Mouse (Mus musculus) right cerebral cortex, postnatal 4 days (tissue): ENCODE measurements around the gene Kptn.

Source experiments
- DNase-seq: peaks from one replicate; pipeline ENCODE4 v3.0.0-alpha.2; 2022

The Kptn gene

DNA sequence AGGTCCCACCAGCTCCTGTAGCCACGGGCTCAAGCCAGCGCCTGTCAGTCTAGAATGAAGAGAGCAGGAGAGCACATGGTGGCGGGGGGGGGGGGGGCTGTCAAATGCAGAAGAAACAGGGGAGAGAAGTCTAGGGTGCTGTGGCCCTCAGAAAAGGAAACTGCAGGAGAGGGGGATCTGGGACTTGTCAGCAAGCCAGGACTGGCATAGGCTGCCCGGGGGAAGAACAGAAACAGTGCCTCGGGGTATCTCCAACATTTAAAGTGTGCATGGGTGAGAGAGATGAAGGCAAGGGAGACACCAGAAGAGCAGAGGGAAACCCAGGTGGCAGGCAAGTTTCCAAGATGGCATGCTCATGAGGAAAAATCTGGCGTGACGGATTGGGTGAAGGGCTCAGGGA is 42.3 kb downstream of the Kptn start:
- DNase-seq = no peak

DNA sequence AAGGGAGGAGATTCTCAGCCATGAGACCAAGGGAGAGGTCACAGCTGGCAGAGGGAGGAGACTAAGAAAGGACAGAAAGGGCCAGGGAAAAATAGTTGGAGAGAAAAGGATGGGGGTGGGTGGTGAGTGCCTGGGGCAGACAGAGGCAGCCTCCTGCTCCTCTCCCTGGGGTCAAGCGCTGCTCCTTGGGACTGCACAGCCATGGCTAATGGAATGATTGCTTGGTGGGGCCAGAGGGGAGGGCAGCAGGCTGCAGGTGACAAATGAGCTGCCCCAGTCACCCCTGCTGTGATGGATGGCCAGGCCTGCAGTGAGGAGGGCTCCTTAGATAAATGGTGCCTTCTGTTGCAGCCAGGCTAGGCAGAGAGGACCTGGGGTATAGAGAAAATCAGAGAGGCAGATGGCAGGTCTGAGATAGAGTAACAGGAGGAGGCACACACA is 52.5 kb downstream of the Kptn start:
- DNase-seq = no peak

DNA sequence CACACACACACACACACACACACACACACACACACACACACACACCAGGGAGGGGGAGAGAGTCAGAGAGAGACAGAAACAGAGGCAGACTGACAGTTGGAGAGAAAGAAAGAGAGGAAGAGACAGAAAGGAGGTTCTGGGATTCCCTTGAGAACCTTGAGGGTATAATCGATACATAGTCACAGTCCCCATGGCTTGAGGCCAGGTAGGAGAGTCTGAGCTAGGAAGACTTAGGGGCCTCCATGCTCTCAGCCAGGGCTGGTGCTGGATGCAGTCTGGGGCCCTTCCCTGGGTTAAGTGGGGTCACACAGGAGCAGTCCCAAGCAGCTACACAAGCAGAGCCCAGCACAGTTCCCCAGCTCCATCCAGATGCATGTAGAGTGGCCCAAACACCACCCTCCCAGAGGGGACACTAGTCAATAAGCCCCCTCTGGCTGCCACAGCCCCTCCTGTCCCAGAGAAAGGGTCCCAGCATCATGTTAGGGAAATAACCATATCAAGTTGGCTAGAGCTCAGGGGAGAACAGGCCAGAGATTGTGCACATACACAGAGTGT is 53.0 kb downstream of the Kptn start:
- no peak for DNase-seq

DNA sequence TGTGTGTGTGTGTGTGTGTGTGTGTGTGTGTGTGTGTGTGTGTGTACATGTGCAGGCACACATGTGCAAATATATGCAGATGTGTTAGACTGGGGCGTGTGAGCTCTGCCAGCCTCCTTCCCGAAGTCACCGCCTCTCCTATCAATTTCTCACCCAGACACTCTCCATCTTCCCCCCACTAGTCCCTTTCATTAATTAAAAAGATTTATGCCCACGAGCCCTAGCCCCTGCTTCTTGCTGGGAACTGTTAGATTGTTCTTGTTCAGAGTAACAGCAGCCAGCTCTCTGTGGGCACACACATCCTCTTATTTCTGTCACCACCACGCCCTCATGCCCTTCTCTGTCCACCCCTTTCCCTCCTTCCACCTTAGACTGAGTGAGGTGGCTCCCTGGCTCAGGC is 53.5 kb downstream of the Kptn start:
- DNase-seq = no peak

DNA sequence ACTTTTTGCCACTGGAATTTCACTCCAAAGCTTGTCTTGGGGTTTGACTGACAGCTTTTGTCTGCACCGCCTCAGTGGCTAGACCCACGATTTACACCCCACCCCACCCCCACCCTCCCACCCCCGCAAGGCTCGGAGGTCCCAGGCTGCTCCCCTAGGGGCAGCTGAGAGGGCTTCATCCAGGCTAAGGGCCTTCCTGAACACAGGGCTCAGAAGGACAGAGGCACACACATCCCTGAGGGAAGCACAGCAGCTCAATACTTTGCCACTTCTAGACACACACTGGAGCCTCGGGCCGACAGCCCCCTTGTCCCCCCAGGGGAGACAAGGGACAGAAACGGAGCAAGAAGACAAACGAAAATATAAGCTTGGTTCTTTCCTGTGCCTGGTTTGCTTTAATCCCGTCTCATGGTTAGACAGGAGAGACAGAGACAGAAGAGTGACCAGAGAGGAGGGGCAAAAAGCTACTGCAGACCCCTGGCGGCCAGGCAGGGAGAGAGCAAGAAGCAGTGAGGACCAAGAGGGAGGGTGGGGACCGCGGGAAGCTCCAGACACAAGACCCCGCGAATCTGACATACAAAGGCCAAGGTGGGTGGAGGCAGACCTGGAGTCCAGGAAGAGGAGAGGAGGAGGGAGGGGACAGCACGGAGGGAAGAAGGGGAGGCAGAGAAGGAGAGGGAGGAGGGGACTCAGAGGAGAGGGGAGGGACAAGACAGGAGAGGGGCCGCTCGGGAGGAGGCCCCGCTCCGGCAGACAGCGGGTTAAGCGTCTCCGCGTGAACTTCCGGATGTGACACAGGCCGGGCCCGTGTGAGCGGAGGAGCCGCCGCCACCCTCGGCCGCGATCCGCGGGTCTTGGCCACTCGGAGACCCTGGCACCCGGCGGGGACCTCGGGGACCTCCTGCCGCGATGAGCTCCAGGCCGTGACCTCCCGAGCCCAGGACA is 55.2 kb downstream of the Kptn start, which contains the start of gene Meis3:
Gene Meis3 (plus strand): TSS at position 494 of the 945 bp plus-strand sequence.
- DNase-seq = peak; percentile 70

DNA sequence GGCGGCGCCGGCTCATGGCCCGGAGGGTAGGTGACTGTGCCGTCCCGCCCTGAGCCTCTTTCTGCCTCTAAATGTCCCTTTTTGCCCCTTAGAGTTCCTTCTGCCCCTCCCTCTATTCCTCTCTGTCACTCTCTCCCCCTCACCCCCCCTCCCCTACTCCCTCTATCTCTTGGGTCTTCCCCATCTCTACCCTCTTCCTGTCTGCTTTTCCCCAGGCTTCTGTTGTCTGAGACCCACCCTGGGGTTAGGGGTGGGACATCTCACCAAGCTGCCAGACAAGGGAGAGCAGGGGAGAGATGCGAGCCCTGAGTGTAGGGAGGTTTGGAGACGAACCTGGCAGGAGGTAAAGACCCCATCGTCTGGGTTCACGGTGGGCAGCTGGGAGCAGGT is 55.8 kb downstream of the Kptn start:
- DNase-seq = no peak
